Mouse (Mus musculus) lung, adult 2 months (tissue): ENCODE measurements around the gene Gm45711.
"Not testable (repeated sequence)": the region's sequence is repeated elsewhere in the genome, so short reads cannot be mapped to it uniquely, and the experiment has no call there.

Experiments
- CTCF ChIP-seq: fragments of 200-500 bp; IDR thresholded peaks from 2 replicates; pipeline ENCODE4 v1.5.1; 2011; ENCODE audit warnings: mild to moderate bottlenecking, low read length, control low read depth; ENCODE audit not compliant: insufficient read depth
- POLR2A ChIP-seq: fragments of 200-500 bp; IDR thresholded peaks from 2 replicates; pipeline ENCODE4 v1.6.1; 2011; ENCODE audit warnings: low read depth, mild to moderate bottlenecking, control low read depth, low read length, borderline replicate concordance; ENCODE audit errors: extremely low read depth

- not testable (repeated sequence) for TF ChIP-seq POLR2A, CTCF
Measured at GRCm38 (mm10) chr8:104309441-104310155, at the start of gene Gm45711, which contains the start of gene Cmtm1.
